Mouse (Mus musculus) heart, postnatal 36 days (tissue): ENCODE measurements around the gene Mindy4. TPM values are rescaled to one million over a fixed set of nuclear protein-coding genes. Genes with fewer than 3 reads are reported as not detected.

Source experiments
- DNase-seq, 2 experiments: peaks; one replicate each; pipeline ENCODE4 v3.0.0; 2021 to 2022
- intact Hi-C: fragments of 180-260 bp; cut with DNase I; formaldehyde crosslinking; loops from one replicate; pipeline ENCODE4 v1.15.1; 2025
- microRNA-seq, 2 experiments: library from miRNA; unstranded; fragments of <30 nt; microRNA quantifications; one replicate each; pipeline ENCODE4 v1.2.0; 2021; ENCODE audit warnings: borderline number of aligned reads in 2 of 2
- total RNA-seq, 2 experiments: library from RNA; stranded (reverse); gene quantifications; 2 replicates each; pipeline ENCODE4 v1.2.3; 2021

Mindy4 gene
- total RNA-seq, 2 experiments from 2014 or later, result 5.5 to 5.9 TPM

- intact Hi-C loops, result loop anchor here (5.0 kb wide), 1 partner anchor 62 kb away; no protein-coding TSS in a partner anchor
- peak in 1 of 2 experiments; percentile 1 for DNase-seq
Measured at GRCm38 (mm10) chr6:55354456-55355117, 151.4 kb downstream of the Mindy4 start.

GRCm38 (mm10) chr6:55355575-55355974 is 152.4 kb downstream of the Mindy4 start:
- intact Hi-C loops, result loop anchor here (5.0 kb wide), 1 partner anchor 63 kb away; no protein-coding TSS in a partner anchor

DNA sequence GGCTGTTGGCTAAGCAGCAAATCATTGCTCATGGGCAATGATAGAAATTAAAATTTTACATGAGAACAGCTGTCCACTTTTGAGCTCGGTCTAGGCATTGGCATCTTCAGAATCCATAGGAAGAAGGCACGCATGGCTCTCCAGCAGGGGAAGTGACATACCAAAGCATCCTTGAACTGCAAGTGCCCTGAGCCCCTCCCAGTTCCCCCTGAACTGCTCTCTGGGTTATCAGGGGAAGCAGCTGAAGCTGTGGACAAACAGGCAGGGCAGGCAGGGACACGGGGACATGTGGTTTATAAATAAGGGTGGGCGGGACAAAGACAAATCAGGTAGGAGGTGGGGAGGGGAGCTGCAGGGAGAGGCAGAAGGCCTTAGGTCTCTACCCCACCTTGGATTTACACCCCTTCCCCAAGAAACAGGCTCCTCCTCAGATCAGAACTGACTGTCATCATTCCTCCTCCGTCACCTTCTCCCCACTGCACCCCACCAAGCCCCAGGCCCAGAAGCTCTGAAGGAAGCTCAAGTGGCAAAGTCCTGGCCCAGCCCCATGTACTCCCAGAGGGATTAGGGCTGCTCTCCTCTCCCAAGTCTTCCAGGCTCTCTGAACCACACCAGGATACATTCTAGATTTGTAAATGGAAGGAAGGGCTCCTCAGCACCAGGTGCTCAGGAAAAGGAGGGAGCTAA is 153.0 kb downstream of the Mindy4 start:
- intact Hi-C loops, result loop anchor here (5.0 kb wide), 1 partner anchor 64 kb away; no protein-coding TSS in a partner anchor
- peak in 1 of 2 experiments; percentile 44 for DNase-seq

More at GRCm38 (mm10) chr6:55355575-55355974, 152.4 kb downstream of the Mindy4 start:
- DNase-seq, result no peak

DNA sequence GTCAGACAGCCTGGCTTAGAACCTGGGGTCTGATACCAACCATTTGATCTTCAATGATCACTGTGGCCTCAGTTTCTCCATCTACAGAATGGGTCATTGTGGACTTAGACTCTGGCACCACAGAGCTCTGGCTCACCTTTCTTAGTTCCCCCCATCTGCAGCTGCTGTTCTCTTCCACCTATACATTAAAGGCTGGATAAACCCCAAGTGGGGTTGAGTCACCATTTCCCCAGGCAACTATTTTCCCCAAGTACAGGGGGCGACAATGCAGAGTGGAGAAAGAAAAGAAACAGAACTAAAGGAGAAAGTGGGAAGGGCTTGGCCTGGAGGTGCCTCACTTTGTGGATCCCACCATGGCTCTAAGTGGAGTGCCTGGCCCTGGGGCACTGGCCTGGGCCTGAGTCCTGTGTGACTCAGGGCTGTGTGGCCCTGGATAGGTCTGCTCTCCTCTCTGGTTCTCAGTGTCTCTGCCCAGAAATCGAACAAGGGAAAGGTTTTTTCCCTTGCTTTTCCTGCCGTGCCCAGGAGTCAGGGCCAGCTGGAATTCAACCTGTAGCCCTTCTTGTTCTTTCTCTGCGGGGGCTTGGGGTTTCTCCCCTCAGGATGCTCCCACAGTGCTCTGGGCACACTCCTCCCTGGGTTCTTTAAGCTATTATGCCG is 153.9 kb downstream of the Mindy4 start:
- intact Hi-C loops, result loop anchor here (5.0 kb wide), 1 partner anchor 65 kb away; no protein-coding TSS in a partner anchor
- DNase-seq, result peak in 1 of 2 experiments; percentile 1

DNA sequence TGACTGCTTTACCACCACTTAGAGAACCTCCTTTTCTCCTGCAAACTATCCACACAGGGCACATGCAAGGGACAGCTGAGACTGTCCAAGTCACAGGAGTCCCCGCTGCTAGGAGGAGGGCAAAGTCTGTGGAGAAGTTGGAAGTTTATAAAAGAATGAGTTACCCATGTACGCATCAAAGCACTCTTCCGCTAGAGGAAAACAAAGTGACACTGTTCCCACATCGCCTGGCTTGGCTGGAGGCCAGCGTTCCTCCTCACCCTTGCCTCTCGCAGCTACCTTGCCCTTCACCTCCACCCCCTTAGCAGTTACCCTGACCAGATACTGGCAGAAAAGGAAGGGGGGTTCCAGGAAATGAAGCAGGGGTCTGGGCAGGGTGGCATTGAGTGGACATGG is 154.5 kb downstream of the Mindy4 start:
- intact Hi-C loops, result loop anchor here (5.0 kb wide), 1 partner anchor 65 kb away; no protein-coding TSS in a partner anchor
- peak in 1 of 2 experiments; percentile 18 for DNase-seq

GRCm38 (mm10) chr6:55358731-55359143 is 155.6 kb downstream of the Mindy4 start:
- intact Hi-C loops, result loop anchor here (5.0 kb wide), 1 partner anchor 66 kb away; no protein-coding TSS in a partner anchor
- DNase-seq, result no peak

GRCm38 (mm10) chr6:55362663-55363062 is 159.5 kb downstream of the Mindy4 start:
- intact Hi-C loops, result no loop called here
- no peak for DNase-seq

DNA sequence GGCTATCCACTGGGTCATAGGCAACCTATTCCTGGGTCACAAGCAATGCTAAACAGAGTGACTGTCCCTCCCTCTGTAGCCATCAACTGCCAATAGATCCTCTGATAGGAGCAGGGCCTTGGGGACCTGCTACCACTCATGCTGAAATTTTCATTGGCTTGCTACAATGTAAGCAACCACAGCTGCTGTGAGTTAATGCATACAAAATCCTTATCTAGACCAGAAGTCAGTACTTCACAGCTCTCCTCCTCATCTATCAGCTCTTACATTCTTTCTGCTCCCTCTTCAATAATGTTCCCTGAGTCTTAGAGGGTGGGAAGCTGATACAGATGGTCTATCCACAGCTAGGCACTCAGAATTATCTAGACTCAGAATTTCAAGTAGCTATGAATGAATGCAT is 163.9 kb downstream of the Mindy4 start:
- intact Hi-C loops, result no loop called here
- DNase-seq, result no peak

Small RNA genes within 50 kb of the gene (microRNA-seq; reads per million reads assigned to microRNA genes)
- gene Gm25458, result 0 reads per million in 2 experiments

Other genes with a start within 250 kb of the Mindy4 start
- 10 to 100 TPM; 19.8 to 21.2 TPM for gene Nod1, start 230.8 kb upstream of the Mindy4 start, total RNA-seq
- gene Ggct, start 210.4 kb upstream of the Mindy4 start, total RNA-seq, result 10 to 100 TPM; 24.3 to 24.7 TPM
- gene Gars, start 165.4 kb upstream of the Mindy4 start, total RNA-seq, result 10 to 100 TPM; 60.7 to 62.6 TPM
- gene Crhr2, start 70.4 kb upstream of the Mindy4 start, total RNA-seq, result 10 to 100 TPM; 22.8 to 23.2 TPM
- 10 to 100 TPM; 23.4 to 29.7 TPM for gene Inmt, start 28.3 kb upstream of the Mindy4 start, total RNA-seq
- gene Aqp1, start 133.0 kb downstream of the Mindy4 start, total RNA-seq, result 100 to 1,000 TPM; 360 to 594 TPM
- not detected for gene Ghrhr, start 172.9 kb downstream of the Mindy4 start, total RNA-seq
- gene Adcyap1r1, start 248.6 kb downstream of the Mindy4 start, total RNA-seq, result 1 to 10 TPM; 3.8 to 4.6 TPM